Mouse (Mus musculus) heart, embryonic 15.5 days (tissue): ENCODE data around the gene Vti1a. TPM values are rescaled to one million over a fixed set of nuclear protein-coding genes. Genes with fewer than 3 reads are reported as not detected.

Experiments
- ATAC-seq: fragments of 200-750 bp; cut with Nextera tagmentation; replicated peaks from 2 replicates; pipeline ENCODE4 v1.8.0; 2017; ENCODE audit warnings: low read depth, moderate TSS enrichment; ENCODE audit not compliant: insufficient number of reproducible peaks, insufficient read depth, low FRiP score
- H3K27ac ChIP-seq: fragments of 300-500 bp; sonication (generic); 2 replicates; pipeline ENCODE4 v1.5.1; 2015; ENCODE audit warnings: mild to moderate bottlenecking, inconsistent platforms
- H3K27me3 ChIP-seq: fragments of 300-500 bp; sonication (generic); 2 replicates; pipeline ENCODE4 v1.6.1; 2015; ENCODE audit warnings: inconsistent platforms
- H3K36me3 ChIP-seq: fragments of 300-500 bp; sonication (generic); 2 replicates; pipeline ENCODE4 v1.6.1; 2015; ENCODE audit warnings: mild to moderate bottlenecking, inconsistent platforms
- H3K4me1 ChIP-seq: fragments of 300-500 bp; sonication (generic); replicated peaks from 2 replicates; pipeline ENCODE4 v1.6.1; 2015; ENCODE audit warnings: inconsistent platforms
- H3K4me2 ChIP-seq: fragments of 300-500 bp; sonication (generic); 2 replicates; pipeline ENCODE4 v1.6.1; 2015; ENCODE audit warnings: inconsistent platforms, mild to moderate bottlenecking, moderate library complexity
- H3K4me3 ChIP-seq: fragments of 300-500 bp; sonication (generic); 2 replicates; pipeline ENCODE4 v1.5.1; 2015; ENCODE audit warnings: mild to moderate bottlenecking, inconsistent platforms
- H3K9ac ChIP-seq: fragments of 300-500 bp; sonication (generic); 2 replicates; pipeline ENCODE4 v1.6.1; 2015; ENCODE audit warnings: mild to moderate bottlenecking, inconsistent platforms
- H3K9me3 ChIP-seq: fragments of 300-500 bp; sonication (generic); replicated peaks from 2 replicates; pipeline ENCODE4 v1.6.1; 2016; ENCODE audit warnings: inconsistent platforms
- WGBS: fragments of 180-500 bp; shearing (Covaris S2); methylation state at CpG from one replicate; pipeline ENCODE4 v1.1.7; 2015; ENCODE audit warnings: mixed read lengths; 5-methylcytosine and 5-hydroxymethylcytosine counted together
- polyA plus RNA-seq: library from polyadenylated mRNA; unstranded; fragments of >200 nt; fragmentation: Nextera tagmentation; extraction: Ambion mirVana; gene quantifications from 2 replicates; pipeline ENCODE4 v1.2.1, GENCODE M21; 2015

The Vti1a gene
- polyA plus RNA-seq, 1 experiment from 2014 or later = 13.1 TPM

GRCm38 (mm10) chr19:55667787-55668186 is 351.7 kb downstream of the Vti1a start:
- no peaks in the 10 kb centered on the region for H3K4me1 ChIP-seq
- 70% methylated on average over 9 of the region's 9 CpGs for WGBS
- H3K9ac ChIP-seq = no peak overlapping the region
- H3K4me3 ChIP-seq = no peak overlapping the region
- no peak overlapping the region for H3K27ac ChIP-seq
- no peaks in the 10 kb centered on the region for H3K36me3 ChIP-seq
- H3K4me2 ChIP-seq = no peak overlapping the region
- no peak for ATAC-seq
- no peaks in the 10 kb centered on the region for H3K9me3 ChIP-seq
- H3K27me3 ChIP-seq = no peaks in the 10 kb centered on the region

- H3K27me3 ChIP-seq = no peaks in the 10 kb centered on the region
- ATAC-seq = no peak
- 61% methylated on average over 9 of the region's 9 CpGs for WGBS
- no peaks in the 10 kb centered on the region for H3K36me3 ChIP-seq
- no peaks in the 10 kb centered on the region for H3K9me3 ChIP-seq
- H3K4me1 ChIP-seq = no peaks in the 10 kb centered on the region
- H3K9ac ChIP-seq = no peak overlapping the region
- no peak overlapping the region for H3K4me2 ChIP-seq
- no peak overlapping the region for H3K27ac ChIP-seq
- H3K4me3 ChIP-seq = no peak overlapping the region
Measured at GRCm38 (mm10) chr19:55668896-55669295, 352.8 kb downstream of the Vti1a start.

Other genes with a start within 250 kb of the Vti1a start
- 8.6 and 11.5 TPM in 2 replicates for gene Gpam, start 189.1 kb upstream of the Vti1a start, polyA plus RNA-seq
- not detected in 2 replicates for gene Tectb, start 135.6 kb upstream of the Vti1a start, polyA plus RNA-seq
- gene Gucy2g, start 75.1 kb upstream of the Vti1a start, polyA plus RNA-seq = not detected in 2 replicates
- 26.3 and 41.1 TPM in 2 replicates for gene Acsl5, start 64.4 kb upstream of the Vti1a start, polyA plus RNA-seq
- 53.4 and 66.4 TPM in 2 replicates for gene Zdhhc6, start 263 bp upstream of the Vti1a start, polyA plus RNA-seq